Mouse (Mus musculus) embryonic facial prominence, embryonic 12.5 days (tissue): ENCODE measurements around the gene E130308A19Rik. TPM values are rescaled to one million over a fixed set of nuclear protein-coding genes. Genes with fewer than 3 reads are reported as not detected.

Experiments
- polyA plus RNA-seq: library from polyadenylated mRNA; unstranded; fragments of >200 nt; fragmentation: Nextera tagmentation; extraction: Ambion mirVana; gene quantifications from 2 replicates; pipeline ENCODE4 v1.2.1, GENCODE M21; 2016

E130308A19Rik gene
- polyA plus RNA-seq, 1 experiment from 2014 or later: 40.3 TPM

Other genes with a start within 250 kb of the E130308A19Rik start
- gene Susd1, start 187.6 kb upstream of the E130308A19Rik start, polyA plus RNA-seq: 1.9 and 2.1 TPM in 2 replicates
- 41.7 and 47.5 TPM in 2 replicates for gene Ptbp3, start 76.8 kb upstream of the E130308A19Rik start, polyA plus RNA-seq
- 27.6 and 28.0 TPM in 2 replicates for gene Hsdl2, start 44.6 kb upstream of the E130308A19Rik start, polyA plus RNA-seq
- gene Inip, start 175.4 kb downstream of the E130308A19Rik start, polyA plus RNA-seq: 71.7 and 78.2 TPM in 2 replicates
- 13.9 and 14.0 TPM in 2 replicates for gene Snx30, start 179.6 kb downstream of the E130308A19Rik start, polyA plus RNA-seq